Mouse (Mus musculus) adrenal gland, adult 2 months (tissue): ENCODE results near the gene Fam189a1. TPM values are rescaled to one million over a fixed set of nuclear protein-coding genes. Genes with fewer than 3 reads are reported as not detected.

Source experiments
- DNase-seq: peaks from one replicate; pipeline ENCODE4 v3.0.0; 2021
- polyA plus RNA-seq: library from polyadenylated mRNA; depleted of rRNA; stranded (reverse); fragments of >200 nt; gene quantifications from 2 replicates; pipeline ENCODE4 v1.2.3, GENCODE M21; 2012
- total RNA-seq, 2 experiments: library from RNA; stranded (reverse); gene quantifications; 2 replicates each; pipeline ENCODE4 v1.2.3; 2021

The Fam189a1 gene
- total and polyA plus RNA-seq, 3 experiments, result 0.37 to 1.9 (median 1.3) TPM

- no peak for DNase-seq
Measured at GRCm38 (mm10) chr7:65044280-65044679, 112.1 kb downstream of the Fam189a1 start.

- no peak for DNase-seq
Measured at GRCm38 (mm10) chr7:65041106-65041505, 115.3 kb downstream of the Fam189a1 start.

- no peak for DNase-seq
Measured at GRCm38 (mm10) chr7:65031741-65032140, 124.6 kb downstream of the Fam189a1 start.

- DNase-seq, result no peak
Measured at GRCm38 (mm10) chr7:65031195-65031594, 125.2 kb downstream of the Fam189a1 start.

- DNase-seq, result no peak
Measured at GRCm38 (mm10) chr7:65029985-65030384, 126.4 kb downstream of the Fam189a1 start.

- no peak for DNase-seq
Measured at GRCm38 (mm10) chr7:65021298-65021697, 135.1 kb downstream of the Fam189a1 start.

GRCm38 (mm10) chr7:65018036-65018679 is 138.2 kb downstream of the Fam189a1 start:
- no peak for DNase-seq

- DNase-seq, result no peak
Measured at GRCm38 (mm10) chr7:65017348-65017747, 139.0 kb downstream of the Fam189a1 start.

- DNase-seq, result no peak
Measured at GRCm38 (mm10) chr7:65011133-65011532, 145.2 kb downstream of the Fam189a1 start.

GRCm38 (mm10) chr7:65010275-65010674 is 146.1 kb downstream of the Fam189a1 start:
- DNase-seq, result no peak

GRCm38 (mm10) chr7:65005731-65006130 is 150.6 kb downstream of the Fam189a1 start:
- DNase-seq, result no peak

GRCm38 (mm10) chr7:64999718-65000214 is 156.6 kb downstream of the Fam189a1 start:
- no peak for DNase-seq

GRCm38 (mm10) chr7:64997743-64998142 is 158.6 kb downstream of the Fam189a1 start:
- DNase-seq, result no peak

- no peak for DNase-seq
Measured at GRCm38 (mm10) chr7:64995946-64996444, 160.4 kb downstream of the Fam189a1 start.

- DNase-seq, result no peak
Measured at GRCm38 (mm10) chr7:64989406-64989805, 167.0 kb downstream of the Fam189a1 start.

GRCm38 (mm10) chr7:64988015-64988414 is 168.4 kb downstream of the Fam189a1 start:
- DNase-seq, result no peak

GRCm38 (mm10) chr7:64984468-64985120 is 171.8 kb downstream of the Fam189a1 start:
- DNase-seq, result no peak

- DNase-seq, result no peak
Measured at GRCm38 (mm10) chr7:64981511-64982235, 174.7 kb downstream of the Fam189a1 start.

- no peak for DNase-seq
Measured at GRCm38 (mm10) chr7:64973590-64974262, 182.6 kb downstream of the Fam189a1 start.

GRCm38 (mm10) chr7:64962128-64962527 is 194.2 kb downstream of the Fam189a1 start:
- no peak for DNase-seq

- no peak for DNase-seq
Measured at GRCm38 (mm10) chr7:64959087-64959486, 197.3 kb downstream of the Fam189a1 start.

- DNase-seq, result no peak
Measured at GRCm38 (mm10) chr7:64952181-64952580, 204.2 kb downstream of the Fam189a1 start.
